Mouse (Mus musculus): ENCODE measurements around the gene Cep170b. TPM values are rescaled to one million over a fixed set of nuclear protein-coding genes. Genes with fewer than 3 reads are reported as not detected.

Gene Cep170b
- polyA plus RNA-seq, 1 experiment from 2014 or later: 18.3 TPM

- no peak overlapping the region for H3K4me3 ChIP-seq (ENCODE audit: low read depth, low read length)
- WGBS: 92% methylated on average over 31 of the region's 31 CpGs
- H3K27ac ChIP-seq (ENCODE audit: low read depth): no peak overlapping the region
- H3K27me3 ChIP-seq (replicated peaks; ENCODE audit: control insufficient read depth, insufficient read depth, low read length): no peaks in the 10 kb centered on the region
- no peak for DNase-seq (ENCODE audit: low spot score)
- no peak overlapping the region for H3K9ac ChIP-seq (ENCODE audit: low read length)
- H3K4me2 ChIP-seq (ENCODE audit: low read length): no peak overlapping the region
- no peaks in the 10 kb centered on the region for H3K9me3 ChIP-seq (ENCODE audit: control insufficient read depth, low read length)
- H3K36me3 ChIP-seq (ENCODE audit: control insufficient read depth, insufficient read depth, low read length): peaks cover 64% of the 10 kb centered on the region
- ATAC-seq (replicated peaks; ENCODE audit: low FRiP score, low TSS enrichment, low read depth): no peak
- H3K4me1 ChIP-seq (replicated peaks; ENCODE audit: control insufficient read depth, insufficient read depth, low read length): 0 out of 2 replicates have a peak, but pooled peaks cover 2% of the 10 kb centered on the region
Measured at GRCm38 (mm10) chr12:112738281-112739022, 18.2 kb downstream of the Cep170b start.

DNA sequence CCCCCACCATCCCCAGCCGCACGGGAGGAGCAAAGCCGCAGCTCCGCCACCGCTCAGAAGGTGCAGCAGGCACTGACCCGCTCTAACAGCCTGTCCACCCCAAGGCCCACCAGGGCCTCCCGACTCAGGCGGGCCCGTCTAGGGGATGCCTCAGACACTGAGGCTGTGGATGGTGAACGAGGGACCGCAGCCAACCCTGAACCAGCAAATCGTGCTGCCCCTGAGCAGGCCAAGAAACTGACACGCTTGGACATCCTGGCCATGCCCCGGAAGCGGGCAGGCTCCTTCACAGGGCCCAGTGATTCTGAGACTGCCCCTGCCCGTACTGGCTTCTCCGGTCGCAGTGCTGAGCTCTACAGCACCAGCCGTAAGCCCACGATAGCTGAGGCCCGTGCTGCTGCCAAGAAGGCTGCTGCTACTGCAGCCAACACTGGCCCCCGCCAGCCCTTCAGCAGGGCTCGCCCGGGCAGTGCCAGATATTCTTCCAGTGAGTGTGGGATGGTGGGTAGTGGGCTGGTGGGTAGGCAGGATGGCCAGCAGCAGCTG, 18.8 kb downstream of the Cep170b start:
- 95% methylated on average over 24 of the region's 24 CpGs for WGBS
- Histone ChIP-seq H3K9me3 (ENCODE audit: control insufficient read depth, low read length) (no peaks in the 10 kb centered on the region), H3K9ac (ENCODE audit: low read length) (no peak overlapping the region), H3K4me1 (replicated peaks; ENCODE audit: control insufficient read depth, insufficient read depth, low read length) (0 out of 2 replicates have a peak, but pooled peaks cover 2% of the 10 kb centered on the region), H3K4me2 (ENCODE audit: low read length) (no peak overlapping the region), H3K4me3 (ENCODE audit: low read depth, low read length) (no peak overlapping the region), H3K27ac (ENCODE audit: low read depth) (no peak overlapping the region), H3K36me3 (ENCODE audit: control insufficient read depth, insufficient read depth, low read length) (peaks cover 62% of the 10 kb centered on the region), H3K27me3 (replicated peaks; ENCODE audit: control insufficient read depth, insufficient read depth, low read length) (no peaks in the 10 kb centered on the region)
- ATAC-seq (replicated peaks; ENCODE audit: low FRiP score, low TSS enrichment, low read depth): no peak
- DNase-seq (ENCODE audit: low spot score): no peak

GRCm38 (mm10) chr12:112742768-112743167, 22.5 kb downstream of the Cep170b start:
- no peaks in the 10 kb centered on the region for H3K9me3 ChIP-seq (ENCODE audit: control insufficient read depth, low read length)
- H3K27ac ChIP-seq (ENCODE audit: low read depth): no peak overlapping the region
- H3K9ac ChIP-seq (ENCODE audit: low read length): no peak overlapping the region
- 61% methylated on average over 6 of the region's 6 CpGs for WGBS
- peaks cover 35% of the 10 kb centered on the region for H3K36me3 ChIP-seq (ENCODE audit: control insufficient read depth, insufficient read depth, low read length)
- DNase-seq (ENCODE audit: low spot score): no peak
- no peaks in the 10 kb centered on the region for H3K27me3 ChIP-seq (replicated peaks; ENCODE audit: control insufficient read depth, insufficient read depth, low read length)
- H3K4me2 ChIP-seq (ENCODE audit: low read length): no peak overlapping the region
- H3K4me1 ChIP-seq (replicated peaks; ENCODE audit: control insufficient read depth, insufficient read depth, low read length): peaks cover 7% of the 10 kb centered on the region; the same call in 1 of the 2 replicates
- peak; percentile 19 for ATAC-seq (replicated peaks; ENCODE audit: low FRiP score, low TSS enrichment, low read depth)
- no peak overlapping the region for H3K4me3 ChIP-seq (ENCODE audit: low read depth, low read length)

DNA sequence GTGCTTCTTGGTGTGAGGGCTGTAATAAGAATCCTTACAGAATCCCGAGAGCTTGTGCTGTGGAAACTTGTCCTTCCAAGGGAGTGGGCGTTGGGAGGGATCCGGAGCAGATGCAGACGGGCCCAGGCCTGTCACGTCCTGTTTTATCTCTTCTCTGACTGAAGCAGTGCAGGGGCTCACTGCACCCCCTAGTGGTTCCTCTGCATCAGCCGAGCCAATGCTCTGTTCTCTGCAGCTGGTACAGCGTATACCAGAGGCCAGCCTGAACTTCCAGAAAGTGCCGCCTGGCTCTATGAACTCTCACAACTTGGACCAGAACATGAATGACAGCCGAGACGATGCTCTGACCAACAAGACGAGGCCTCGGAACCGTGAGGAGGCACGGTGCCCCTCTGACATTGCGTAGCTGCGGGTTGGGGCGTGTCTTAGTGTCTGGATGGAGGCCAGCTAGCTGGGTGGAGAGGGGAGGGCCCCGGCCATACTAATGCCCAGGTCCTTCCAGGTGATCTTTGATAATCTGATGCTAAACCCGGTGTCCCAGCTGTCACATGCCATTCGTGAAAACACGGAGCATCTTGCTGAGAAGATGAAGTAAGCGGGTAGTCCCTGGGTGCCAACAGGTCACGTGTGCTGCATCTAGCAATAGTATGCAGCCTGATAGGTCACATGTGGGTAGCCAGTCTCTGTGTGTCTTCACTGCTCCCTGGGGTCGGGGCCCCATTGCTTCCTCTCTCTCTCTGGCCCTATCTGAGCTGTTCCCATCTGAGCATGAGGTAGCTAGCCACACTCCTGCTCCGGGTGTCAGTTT, 23.1 kb downstream of the Cep170b start:
- no peak overlapping the region for H3K27ac ChIP-seq (ENCODE audit: low read depth)
- no peaks in the 10 kb centered on the region for H3K27me3 ChIP-seq (replicated peaks; ENCODE audit: control insufficient read depth, insufficient read depth, low read length)
- H3K9me3 ChIP-seq (ENCODE audit: control insufficient read depth, low read length): no peaks in the 10 kb centered on the region
- no peak overlapping the region for H3K4me3 ChIP-seq (ENCODE audit: low read depth, low read length)
- peaks cover 29% of the 10 kb centered on the region for H3K36me3 ChIP-seq (ENCODE audit: control insufficient read depth, insufficient read depth, low read length)
- peak; percentile 85 for DNase-seq (ENCODE audit: low spot score)
- peaks cover 7% of the 10 kb centered on the region; the same call in 1 of the 2 replicates for H3K4me1 ChIP-seq (replicated peaks; ENCODE audit: control insufficient read depth, insufficient read depth, low read length)
- WGBS: 52% methylated on average over 25 of the region's 25 CpGs
- ATAC-seq (replicated peaks; ENCODE audit: low FRiP score, low TSS enrichment, low read depth): peak; percentile 79
- no peak overlapping the region for H3K4me2 ChIP-seq (ENCODE audit: low read length)
- H3K9ac ChIP-seq (ENCODE audit: low read length): no peak overlapping the region

GRCm38 (mm10) chr12:112744211-112744610, 24.0 kb downstream of the Cep170b start:
- H3K36me3 ChIP-seq (ENCODE audit: control insufficient read depth, insufficient read depth, low read length): peaks cover 21% of the 10 kb centered on the region
- no peak overlapping the region for H3K9ac ChIP-seq (ENCODE audit: low read length)
- H3K4me1 ChIP-seq (replicated peaks; ENCODE audit: control insufficient read depth, insufficient read depth, low read length): peaks cover 7% of the 10 kb centered on the region; the same call in 1 of the 2 replicates
- no peaks in the 10 kb centered on the region for H3K9me3 ChIP-seq (ENCODE audit: control insufficient read depth, low read length)
- no peaks in the 10 kb centered on the region for H3K27me3 ChIP-seq (replicated peaks; ENCODE audit: control insufficient read depth, insufficient read depth, low read length)
- H3K4me3 ChIP-seq (ENCODE audit: low read depth, low read length): no peak overlapping the region
- ATAC-seq (replicated peaks; ENCODE audit: low FRiP score, low TSS enrichment, low read depth) (no peak), DNase-seq (ENCODE audit: low spot score) (no peak)
- H3K4me2 ChIP-seq (ENCODE audit: low read length): no peak overlapping the region
- no peak overlapping the region for H3K27ac ChIP-seq (ENCODE audit: low read depth)
- 88% methylated on average over 11 of the region's 11 CpGs for WGBS

DNA sequence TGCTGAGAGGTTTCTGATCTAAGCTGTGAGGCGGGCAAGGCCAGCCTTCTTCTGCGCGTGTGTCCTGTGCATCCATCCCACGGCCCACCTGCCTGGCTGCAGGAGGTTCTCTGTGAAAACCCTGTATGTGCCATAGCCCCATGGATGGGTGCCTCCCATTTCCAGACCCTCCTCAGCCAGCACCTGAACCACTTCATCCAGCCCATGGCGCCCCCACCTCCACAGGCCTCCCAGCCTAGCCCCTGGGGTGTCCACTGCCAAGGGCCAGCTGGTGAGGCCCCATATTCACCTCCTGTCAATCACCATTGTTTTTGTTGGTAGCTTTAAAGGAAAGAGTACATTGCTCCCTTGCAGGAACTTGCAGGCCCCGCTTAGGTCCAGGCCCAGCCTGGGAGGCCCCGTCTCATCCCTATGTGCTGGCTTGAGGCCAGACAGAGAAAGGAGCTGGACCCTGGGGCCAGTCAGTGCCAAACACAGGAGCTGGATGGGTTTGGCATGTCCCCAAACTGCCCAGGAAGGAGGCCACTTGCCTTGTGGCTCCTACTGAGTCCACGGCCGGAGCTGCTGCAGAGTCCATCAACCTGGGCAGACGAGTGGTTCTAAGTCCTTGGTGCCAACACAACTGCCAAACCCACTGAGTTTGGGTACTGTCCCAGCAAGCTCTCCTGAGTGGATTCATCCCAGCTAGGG, 24.8 kb downstream of the Cep170b start:
- no peak for ATAC-seq (replicated peaks; ENCODE audit: low FRiP score, low TSS enrichment, low read depth)

DNA sequence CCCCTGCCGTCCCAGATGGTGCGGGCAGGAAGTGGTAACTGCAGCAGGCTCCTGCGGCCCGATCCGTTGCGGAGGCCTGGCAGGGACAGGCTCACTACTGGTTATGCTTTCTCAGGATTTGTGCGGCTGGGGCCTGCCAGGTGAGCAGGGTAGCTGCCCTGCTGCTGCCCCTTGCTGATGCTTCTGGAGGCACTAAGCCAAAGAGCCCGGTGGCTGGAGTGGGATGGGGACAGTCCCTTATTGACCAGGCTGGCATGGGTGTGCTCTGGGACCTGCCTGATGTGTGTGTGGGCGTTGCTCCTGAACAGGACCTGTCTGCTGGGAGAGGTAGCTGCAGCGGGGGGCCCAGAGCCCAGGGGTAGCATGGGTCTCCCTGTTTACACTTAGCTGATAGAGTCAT, 25.5 kb downstream of the Cep170b start:
- DNase-seq (ENCODE audit: low spot score) (no peak), ATAC-seq (replicated peaks; ENCODE audit: low FRiP score, low TSS enrichment, low read depth) (no peak)
- Histone ChIP-seq H3K36me3 (ENCODE audit: control insufficient read depth, insufficient read depth, low read length) (peaks cover 11% of the 10 kb centered on the region; the same call in 1 of the 2 replicates), H3K9me3 (ENCODE audit: control insufficient read depth, low read length) (no peaks in the 10 kb centered on the region), H3K27me3 (replicated peaks; ENCODE audit: control insufficient read depth, insufficient read depth, low read length) (no peaks in the 10 kb centered on the region), H3K9ac (ENCODE audit: low read length) (no peak overlapping the region), H3K4me2 (ENCODE audit: low read length) (no peak overlapping the region), H3K27ac (ENCODE audit: low read depth) (no peak overlapping the region), H3K4me3 (ENCODE audit: low read depth, low read length) (no peak overlapping the region), H3K4me1 (replicated peaks; ENCODE audit: control insufficient read depth, insufficient read depth, low read length) (peaks cover 7% of the 10 kb centered on the region; the same call in 1 of the 2 replicates)
- 81% methylated on average over 10 of the region's 10 CpGs for WGBS

More for the DNA sequence above, 24.8 kb downstream of the Cep170b start:
- H3K4me1 ChIP-seq (replicated peaks; ENCODE audit: control insufficient read depth, insufficient read depth, low read length): peaks cover 7% of the 10 kb centered on the region; the same call in 1 of the 2 replicates
- DNase-seq (ENCODE audit: low spot score): no peak
- peaks cover 16% of the 10 kb centered on the region; the same call in 1 of the 2 replicates for H3K36me3 ChIP-seq (ENCODE audit: control insufficient read depth, insufficient read depth, low read length)
- no peak overlapping the region for H3K4me2 ChIP-seq (ENCODE audit: low read length)
- H3K27ac ChIP-seq (ENCODE audit: low read depth): no peak overlapping the region
- H3K9ac ChIP-seq (ENCODE audit: low read length): no peak overlapping the region
- H3K9me3 ChIP-seq (ENCODE audit: control insufficient read depth, low read length): no peaks in the 10 kb centered on the region
- H3K27me3 ChIP-seq (replicated peaks; ENCODE audit: control insufficient read depth, insufficient read depth, low read length): no peaks in the 10 kb centered on the region
- no peak overlapping the region for H3K4me3 ChIP-seq (ENCODE audit: low read depth, low read length)
- 85% methylated on average over 10 of the region's 10 CpGs for WGBS

GRCm38 (mm10) chr12:112746461-112746807, 26.2 kb downstream of the Cep170b start:
- Histone ChIP-seq H3K4me2 (ENCODE audit: low read length) (no peak overlapping the region), H3K9ac (ENCODE audit: low read length) (no peak overlapping the region), H3K9me3 (ENCODE audit: control insufficient read depth, low read length) (no peaks in the 10 kb centered on the region), H3K27ac (ENCODE audit: low read depth) (no peak overlapping the region), H3K4me3 (ENCODE audit: low read depth, low read length) (no peak overlapping the region), H3K27me3 (replicated peaks; ENCODE audit: control insufficient read depth, insufficient read depth, low read length) (no peaks in the 10 kb centered on the region), H3K4me1 (replicated peaks; ENCODE audit: control insufficient read depth, insufficient read depth, low read length) (peaks cover 7% of the 10 kb centered on the region; the same call in 1 of the 2 replicates), H3K36me3 (ENCODE audit: control insufficient read depth, insufficient read depth, low read length) (peaks cover 9% of the 10 kb centered on the region; the same call in 1 of the 2 replicates)
- DNase-seq (ENCODE audit: low spot score) (peak; percentile 66), ATAC-seq (replicated peaks; ENCODE audit: low FRiP score, low TSS enrichment, low read depth) (no peak)
- 75% methylated on average over 4 of the region's 4 CpGs for WGBS
